Mouse (Mus musculus): Measurements from ENCODE around the gene Satb2. TPM values are rescaled to one million over a fixed set of nuclear protein-coding genes. Genes with fewer than 3 reads are reported as not detected.
"Not testable (repeated sequence)": the region's sequence is repeated elsewhere in the genome, so short reads cannot be mapped to it uniquely, and the experiment has no call there.

Gene Satb2
- polyA plus RNA-seq, 1 experiment from 2014 or later: 14.4 TPM

DNA sequence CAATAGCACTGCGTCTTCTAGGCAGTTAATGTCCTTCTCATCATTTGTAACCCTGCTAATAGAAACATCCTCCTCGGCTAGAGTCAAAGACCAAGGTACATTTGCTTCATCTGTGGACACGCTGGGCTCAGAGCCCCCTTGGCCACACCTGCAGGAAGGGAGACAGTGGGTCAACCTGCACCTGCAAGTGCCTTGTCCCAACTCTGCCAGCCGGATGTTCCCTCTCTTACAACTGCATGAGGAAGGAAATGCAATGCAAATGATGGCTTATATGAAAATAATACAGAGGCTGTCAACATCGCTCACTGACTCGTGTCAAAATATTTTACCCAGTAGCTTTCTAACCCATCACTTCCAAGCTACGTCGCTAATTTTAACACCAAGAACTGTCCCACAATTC lies 145.7 kb downstream of the Satb2 start:
- ATAC-seq (ENCODE audit: insufficient number of reproducible peaks, low FRiP score, low TSS enrichment, low read depth): no peak
- no peaks in the 10 kb centered on the region for H3K27me3 ChIP-seq
- H3K4me2 ChIP-seq (replicated peaks): no peak overlapping the region
- WGBS: 89% methylated on average over 8 of the region's 8 CpGs
- no peak overlapping the region for H3K9ac ChIP-seq
- no peak overlapping the region for H3K4me3 ChIP-seq (replicated peaks)
- peaks cover 8% of the 10 kb centered on the region; the same call in 1 of the 2 replicates for H3K36me3 ChIP-seq
- no peak overlapping the region for H3K27ac ChIP-seq (replicated peaks)
- no peaks in the 10 kb centered on the region for H3K9me3 ChIP-seq (replicated peaks)
- no peaks in the 10 kb centered on the region for H3K4me1 ChIP-seq

DNA sequence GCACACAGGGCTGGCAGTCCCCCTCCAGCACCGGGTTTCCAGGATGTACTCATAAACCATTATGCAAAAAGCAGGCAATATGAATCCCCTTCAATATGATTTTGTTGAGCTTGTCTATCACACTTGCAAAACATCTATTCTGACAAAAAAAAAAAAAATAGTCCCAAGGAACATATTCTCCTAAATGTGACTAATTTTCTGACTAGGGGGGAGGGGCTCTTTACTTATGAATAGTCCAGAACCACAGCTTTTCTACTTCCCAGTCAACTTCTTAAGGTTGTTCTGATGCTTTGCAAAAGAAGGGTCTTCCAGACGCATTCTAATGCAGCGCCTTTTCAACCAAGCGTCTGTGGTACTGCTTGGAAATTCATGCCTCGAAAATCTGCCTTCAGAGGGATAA lies 155.7 kb downstream of the Satb2 start:
- Histone ChIP-seq H3K9me3 (replicated peaks) (no peaks in the 10 kb centered on the region), H3K4me2 (replicated peaks) (no peak overlapping the region), H3K9ac (no peak overlapping the region), H3K4me1 (no peaks in the 10 kb centered on the region), H3K27ac (replicated peaks) (no peak overlapping the region), H3K36me3 (no peaks in the 10 kb centered on the region), H3K4me3 (replicated peaks) (no peak overlapping the region), H3K27me3 (no peaks in the 10 kb centered on the region)
- no peak for ATAC-seq (ENCODE audit: insufficient number of reproducible peaks, low FRiP score, low TSS enrichment, low read depth)
- WGBS: 84% methylated on average over 5 of the region's 5 CpGs

DNA sequence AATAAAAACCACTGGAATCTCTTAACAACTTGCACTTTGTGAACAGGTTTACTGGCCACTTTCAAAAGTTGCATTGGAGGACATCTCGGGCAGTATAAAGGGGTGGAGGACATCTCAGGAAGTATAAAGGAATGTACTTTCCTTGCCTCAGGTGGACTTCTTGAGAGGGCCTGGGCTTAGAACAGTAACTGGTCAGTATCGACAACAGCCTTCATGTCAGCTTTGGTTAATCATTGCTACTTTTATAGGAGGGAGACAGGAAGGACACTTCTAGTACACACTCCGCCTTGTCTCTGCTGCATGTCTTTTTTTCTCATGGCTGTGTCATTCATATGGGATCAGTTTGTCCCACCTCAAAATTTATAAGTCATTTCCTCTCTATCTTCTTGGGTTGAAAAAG lies 156.4 kb downstream of the Satb2 start:
- Histone ChIP-seq H3K4me2 (replicated peaks) (no peak overlapping the region), H3K36me3 (no peaks in the 10 kb centered on the region), H3K27ac (replicated peaks) (no peak overlapping the region), H3K27me3 (no peaks in the 10 kb centered on the region), H3K9ac (no peak overlapping the region), H3K4me3 (replicated peaks) (no peak overlapping the region), H3K9me3 (replicated peaks) (no peaks in the 10 kb centered on the region), H3K4me1 (no peaks in the 10 kb centered on the region; the same call in 1 of the 2 replicates)
- 90% methylated on average over 3 of the region's 3 CpGs for WGBS
- ATAC-seq (ENCODE audit: insufficient number of reproducible peaks, low FRiP score, low TSS enrichment, low read depth): no peak

DNA sequence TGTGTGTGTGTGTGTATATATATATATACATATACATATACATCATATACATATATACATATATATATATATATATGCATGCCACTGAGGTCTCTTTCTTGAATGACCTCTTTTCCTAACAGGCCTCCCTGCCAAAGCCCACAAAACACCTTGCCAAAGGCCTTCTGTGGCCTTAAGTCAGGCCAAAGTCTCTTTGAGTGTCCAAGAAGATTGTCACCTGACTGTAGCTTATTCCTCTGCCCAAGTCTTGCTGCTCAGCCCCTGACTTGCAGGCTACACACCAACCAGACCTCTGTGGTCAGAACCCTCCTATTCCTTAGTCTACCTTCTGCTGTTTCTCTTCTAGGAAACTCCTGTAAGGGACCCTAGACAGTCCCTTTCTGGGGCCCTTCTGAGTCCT lies 164.9 kb downstream of the Satb2 start:
- no peaks in the 10 kb centered on the region for H3K9me3 ChIP-seq (replicated peaks)
- no peak overlapping the region for H3K4me3 ChIP-seq (replicated peaks)
- H3K27me3 ChIP-seq: no peaks in the 10 kb centered on the region
- H3K4me2 ChIP-seq (replicated peaks): no peak overlapping the region
- H3K27ac ChIP-seq (replicated peaks): no peak overlapping the region
- H3K36me3 ChIP-seq: no peaks in the 10 kb centered on the region
- no peaks in the 10 kb centered on the region; the same call in 1 of the 2 replicates for H3K4me1 ChIP-seq
- H3K9ac ChIP-seq: no peak overlapping the region
- ATAC-seq (ENCODE audit: insufficient number of reproducible peaks, low FRiP score, low TSS enrichment, low read depth): no peak

DNA sequence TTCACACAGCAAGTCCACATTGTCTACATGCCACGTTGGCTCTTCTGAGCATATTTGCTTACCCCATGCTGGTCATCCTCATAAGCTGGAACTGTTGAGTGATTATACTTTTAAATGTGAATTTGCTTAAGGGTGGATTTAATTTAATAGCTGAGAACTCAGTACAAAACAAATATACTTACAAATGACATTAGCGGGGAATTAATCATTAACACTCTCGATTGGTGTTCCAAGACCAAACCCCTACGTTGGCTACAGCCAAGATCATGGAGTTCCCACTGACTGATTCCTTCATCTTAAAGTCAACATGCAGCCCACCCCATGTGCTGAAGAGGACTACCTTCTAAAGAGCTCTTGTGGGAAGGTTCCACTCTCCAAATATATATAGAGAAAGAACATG lies 165.5 kb downstream of the Satb2 start:
- H3K36me3 ChIP-seq: no peaks in the 10 kb centered on the region
- no peaks in the 10 kb centered on the region; the same call in 1 of the 2 replicates for H3K4me1 ChIP-seq
- WGBS: 89% methylated on average over 4 of the region's 4 CpGs
- H3K27ac ChIP-seq (replicated peaks): no peak overlapping the region
- H3K9me3 ChIP-seq (replicated peaks): no peaks in the 10 kb centered on the region
- no peak overlapping the region for H3K4me3 ChIP-seq (replicated peaks)
- H3K9ac ChIP-seq: no peak overlapping the region
- no peak overlapping the region for H3K4me2 ChIP-seq (replicated peaks)
- H3K27me3 ChIP-seq: no peaks in the 10 kb centered on the region
- ATAC-seq (ENCODE audit: insufficient number of reproducible peaks, low FRiP score, low TSS enrichment, low read depth): no peak

DNA sequence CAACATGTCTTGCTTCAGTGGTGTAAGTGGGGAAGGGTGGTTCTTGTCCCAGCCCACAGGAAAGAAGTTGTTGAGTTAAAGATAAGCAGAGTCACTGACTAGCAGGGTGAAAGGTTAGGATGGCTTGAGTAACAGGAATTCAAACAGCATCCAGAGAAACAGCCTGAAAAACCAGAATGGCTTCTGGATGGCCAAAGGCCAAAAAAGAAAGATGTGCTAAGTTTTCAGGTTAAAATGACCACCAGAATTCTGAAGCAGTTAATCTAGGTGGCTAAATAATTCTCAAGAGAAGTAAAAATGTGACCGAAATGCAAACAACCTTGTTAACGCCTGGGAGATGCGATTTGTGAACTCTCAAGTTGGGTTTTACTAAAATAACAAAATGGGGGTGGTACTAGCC lies 167.0 kb downstream of the Satb2 start:
- 95% methylated on average over 3 of the region's 3 CpGs for WGBS
- no peak overlapping the region for H3K27ac ChIP-seq (replicated peaks)
- H3K4me2 ChIP-seq (replicated peaks): no peak overlapping the region
- no peaks in the 10 kb centered on the region for H3K9me3 ChIP-seq (replicated peaks)
- no peak for ATAC-seq (ENCODE audit: insufficient number of reproducible peaks, low FRiP score, low TSS enrichment, low read depth)
- H3K27me3 ChIP-seq: no peaks in the 10 kb centered on the region
- no peak overlapping the region for H3K4me3 ChIP-seq (replicated peaks)
- no peaks in the 10 kb centered on the region for H3K4me1 ChIP-seq
- no peak overlapping the region for H3K9ac ChIP-seq
- no peaks in the 10 kb centered on the region for H3K36me3 ChIP-seq

DNA sequence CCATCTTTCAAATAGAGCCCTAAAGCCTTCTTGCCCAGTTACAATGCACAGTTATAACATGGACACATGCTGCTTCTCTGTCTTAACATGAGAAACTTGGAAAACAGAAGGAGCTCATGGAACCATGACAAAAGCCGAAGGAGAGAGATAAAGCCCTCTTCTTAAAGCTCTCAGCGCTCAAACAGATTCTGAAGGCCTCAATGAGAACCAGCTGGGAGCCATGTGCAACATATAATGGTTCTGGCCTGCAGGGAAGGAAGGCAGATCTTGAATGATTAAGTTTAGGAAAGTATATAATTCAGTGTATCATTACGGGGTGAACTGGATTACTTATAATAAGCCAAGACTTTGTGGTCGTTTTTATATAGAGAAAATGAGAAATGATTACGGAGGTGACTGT lies 172.4 kb downstream of the Satb2 start:
- H3K27me3 ChIP-seq: no peaks in the 10 kb centered on the region
- H3K9ac ChIP-seq: no peak overlapping the region
- H3K27ac ChIP-seq (replicated peaks): no peak overlapping the region
- no peaks in the 10 kb centered on the region for H3K4me1 ChIP-seq
- no peaks in the 10 kb centered on the region for H3K36me3 ChIP-seq
- ATAC-seq (ENCODE audit: insufficient number of reproducible peaks, low FRiP score, low TSS enrichment, low read depth): no peak
- no peaks in the 10 kb centered on the region for H3K9me3 ChIP-seq (replicated peaks)
- 41% methylated on average over 5 of the region's 5 CpGs for WGBS
- H3K4me3 ChIP-seq (replicated peaks): no peak overlapping the region
- no peak overlapping the region for H3K4me2 ChIP-seq (replicated peaks)

DNA sequence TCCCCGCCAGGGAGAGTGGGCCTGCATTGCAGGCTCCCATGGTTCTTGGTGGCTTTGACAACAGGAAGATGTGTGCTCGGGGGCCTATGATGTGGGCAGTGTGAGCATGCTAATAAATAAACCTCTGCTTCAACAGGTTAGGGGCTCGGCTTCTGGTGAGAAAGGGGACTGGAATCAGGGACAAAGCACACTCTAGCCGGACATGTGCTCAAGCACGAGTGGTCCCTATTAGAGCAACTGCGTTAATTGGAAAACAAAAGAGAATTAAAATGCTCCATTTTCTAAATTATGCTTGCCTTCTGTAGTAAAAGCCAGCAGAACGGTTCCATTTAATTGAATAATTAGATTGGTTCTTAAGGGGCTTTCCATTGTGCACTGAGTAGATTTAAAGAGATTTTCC lies 177.8 kb downstream of the Satb2 start:
- WGBS: 66% methylated on average over 7 of the region's 7 CpGs
- Histone ChIP-seq H3K4me3 (replicated peaks) (no peak overlapping the region), H3K36me3 (0 out of 2 replicates have a peak, but pooled peaks cover 5% of the 10 kb centered on the region), H3K4me1 (no peaks in the 10 kb centered on the region), H3K4me2 (replicated peaks) (no peak overlapping the region), H3K9ac (no peak overlapping the region), H3K27me3 (no peaks in the 10 kb centered on the region), H3K27ac (replicated peaks) (no peak overlapping the region), H3K9me3 (replicated peaks) (no peaks in the 10 kb centered on the region)
- ATAC-seq (ENCODE audit: insufficient number of reproducible peaks, low FRiP score, low TSS enrichment, low read depth): no peak

DNA sequence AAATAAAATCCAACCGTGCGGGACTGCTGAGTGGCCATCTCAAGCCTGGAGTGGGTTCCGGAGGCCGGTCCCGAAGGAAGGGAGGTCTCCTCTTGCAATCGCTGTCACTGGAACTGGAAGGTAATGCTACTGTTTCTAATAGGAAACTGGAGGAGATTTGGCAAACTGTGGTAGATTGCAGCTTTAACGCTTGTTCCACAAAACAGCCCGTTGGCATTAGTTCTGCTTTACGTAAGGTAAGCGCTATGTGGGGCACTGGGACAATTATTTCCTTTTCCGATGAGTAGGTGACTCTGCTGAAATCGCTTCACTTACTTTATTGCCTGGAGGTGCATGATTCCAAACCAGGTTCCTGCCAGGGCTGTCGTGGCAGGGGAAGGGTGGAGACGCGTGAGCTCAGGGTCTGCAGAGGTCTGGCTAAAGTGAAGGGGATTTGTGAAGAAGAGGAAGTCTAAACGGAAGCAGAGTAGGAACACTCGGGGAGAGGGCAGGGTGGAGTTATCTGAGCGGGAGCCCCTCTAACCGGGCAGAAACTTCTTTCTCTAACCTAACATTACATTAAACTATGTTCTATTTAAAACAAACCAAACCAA lies 183.3 kb downstream of the Satb2 start:
- 0 out of 2 replicates have a peak, but pooled peaks cover 7% of the 10 kb centered on the region for H3K36me3 ChIP-seq
- WGBS: 66% methylated on average over 19 of the region's 19 CpGs

DNA sequence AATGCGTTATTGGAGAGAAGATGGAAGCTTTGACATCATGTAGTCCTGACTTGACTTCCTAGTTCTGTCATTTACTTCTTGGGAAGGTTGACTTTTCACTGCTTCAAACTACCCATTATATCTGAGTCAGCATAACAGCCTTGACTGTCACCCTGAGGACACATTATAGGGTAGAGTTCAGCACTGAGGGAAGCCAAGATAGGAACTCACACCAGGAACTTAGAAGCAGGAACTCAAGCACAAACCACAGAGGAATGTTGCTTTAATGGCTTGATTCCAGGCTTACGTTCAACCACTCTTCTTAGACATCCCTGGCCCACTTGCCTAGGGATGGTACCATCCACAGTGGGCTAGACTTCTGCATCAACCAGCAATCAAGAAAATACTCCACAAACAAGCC lies 188.8 kb downstream of the Satb2 start:
- H3K27ac ChIP-seq (replicated peaks): no peak overlapping the region
- H3K4me1 ChIP-seq: no peaks in the 10 kb centered on the region
- H3K9me3 ChIP-seq (replicated peaks): no peaks in the 10 kb centered on the region
- 73% methylated on average over 2 of the region's 2 CpGs for WGBS
- no peak overlapping the region for H3K4me2 ChIP-seq (replicated peaks)
- H3K9ac ChIP-seq: no peak overlapping the region
- ATAC-seq (ENCODE audit: insufficient number of reproducible peaks, low FRiP score, low TSS enrichment, low read depth): no peak
- no peak overlapping the region for H3K4me3 ChIP-seq (replicated peaks)
- H3K36me3 ChIP-seq: no peaks in the 10 kb centered on the region
- H3K27me3 ChIP-seq: no peaks in the 10 kb centered on the region

More for the DNA sequence above, 183.3 kb downstream of the Satb2 start:
- Histone ChIP-seq H3K27me3 (no peaks in the 10 kb centered on the region), H3K9ac (no peak overlapping the region), H3K27ac (replicated peaks) (no peak overlapping the region), H3K4me1 (no peaks in the 10 kb centered on the region), H3K4me3 (replicated peaks) (no peak overlapping the region), H3K9me3 (replicated peaks) (no peaks in the 10 kb centered on the region), H3K4me2 (replicated peaks) (peak overlapping the region; percentile 11; the same call in 1 of the 2 replicates)
- ATAC-seq (ENCODE audit: insufficient number of reproducible peaks, low FRiP score, low TSS enrichment, low read depth): no peak

DNA sequence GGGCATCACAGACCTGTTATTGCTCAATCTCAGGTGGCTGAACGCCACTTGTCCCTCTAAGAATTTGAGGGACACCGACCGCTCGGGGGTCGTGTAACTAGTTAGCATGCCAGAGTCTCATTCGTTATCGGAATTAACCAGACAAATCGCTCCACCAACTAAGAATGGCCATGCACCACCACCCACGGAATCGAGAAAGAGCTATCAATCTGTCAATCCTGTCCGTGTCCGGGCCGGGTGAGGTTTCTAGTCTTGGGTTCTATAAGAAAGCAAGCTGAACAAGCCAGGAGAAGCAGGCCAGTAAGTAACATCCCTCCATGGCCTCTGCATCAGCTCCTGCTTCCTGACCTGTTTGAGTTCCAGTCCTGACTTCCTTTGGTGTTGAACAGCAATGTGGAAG lies 196.3 kb downstream of the Satb2 start:
- H3K4me3 ChIP-seq (replicated peaks); H3K9me3 ChIP-seq (replicated peaks); H3K4me1 ChIP-seq; H3K9ac ChIP-seq; H3K36me3 ChIP-seq; H3K27me3 ChIP-seq; H3K27ac ChIP-seq (replicated peaks); H3K4me2 ChIP-seq (replicated peaks): not testable (repeated sequence)
- 89% methylated on average over 13 of the region's 13 CpGs for WGBS
- ATAC-seq (ENCODE audit: insufficient number of reproducible peaks, low FRiP score, low TSS enrichment, low read depth): peak; percentile 87

DNA sequence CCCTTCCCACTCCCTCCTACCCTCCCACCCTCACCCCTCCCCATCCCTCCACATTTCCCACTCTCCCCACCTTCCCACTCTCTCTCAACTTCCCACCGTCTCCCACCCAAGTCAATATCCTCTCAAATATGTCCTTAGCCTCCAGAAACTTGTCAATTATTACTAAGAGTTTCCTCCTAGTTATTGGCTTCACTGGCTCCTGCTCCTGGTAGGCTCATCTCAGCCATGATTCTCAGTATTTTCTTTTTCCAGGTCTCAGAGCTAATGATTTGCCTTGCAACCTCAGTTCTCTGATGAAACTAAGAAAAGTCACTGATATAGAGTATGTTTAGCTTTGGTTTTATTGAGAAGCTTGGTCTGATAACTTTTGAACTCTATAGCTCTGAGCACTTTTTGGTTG lies 214.2 kb downstream of the Satb2 start:
- Histone ChIP-seq H3K27me3 (no peaks in the 10 kb centered on the region), H3K9me3 (replicated peaks) (no peaks in the 10 kb centered on the region), H3K9ac (no peak overlapping the region), H3K36me3 (no peaks in the 10 kb centered on the region), H3K4me3 (replicated peaks) (no peak overlapping the region), H3K27ac (replicated peaks) (no peak overlapping the region), H3K4me1 (no peaks in the 10 kb centered on the region), H3K4me2 (replicated peaks) (no peak overlapping the region)
- ATAC-seq (ENCODE audit: insufficient number of reproducible peaks, low FRiP score, low TSS enrichment, low read depth): no peak
- WGBS: 81% methylated on average over 1 of the region's 1 CpGs
